Mouse (Mus musculus) cerebral cortex, adult 2 months (tissue): Measurements from ENCODE around the gene Dmrtc2.

Experiments
- WGBS: fragments of 180-500 bp; shearing (Covaris S2); methylation state at CpG from one replicate; pipeline ENCODE4 v1.1.7; 2018; 5-methylcytosine and 5-hydroxymethylcytosine counted together

The Dmrtc2 gene

DNA sequence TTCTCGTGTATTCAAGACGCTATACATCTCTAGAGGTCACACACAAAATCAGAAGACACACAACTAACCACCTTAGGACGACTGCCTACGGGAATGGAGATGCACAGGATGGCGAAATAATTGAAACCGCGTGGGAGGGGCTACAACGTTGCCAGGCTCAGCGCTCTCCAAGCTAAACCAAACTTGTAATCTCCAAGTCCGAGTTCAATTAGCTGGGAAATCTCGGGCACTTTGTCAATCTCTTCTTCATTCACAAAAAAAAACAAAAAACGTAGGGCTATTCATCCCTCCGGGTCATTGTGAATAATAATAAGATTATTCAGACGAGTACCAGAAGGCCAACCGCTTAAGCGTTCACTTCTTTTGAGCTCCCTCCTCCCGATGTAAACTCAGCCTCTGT is 777 bp upstream of the Dmrtc2 start:
- WGBS, result 39% methylated on average over 17 of the region's 17 CpGs

GRCm38 (mm10) chr7:24877588-24877987 is 7.7 kb downstream of the Dmrtc2 start:
- 79% methylated on average over 3 of the region's 3 CpGs for WGBS

- 66% methylated on average over 2 of the region's 2 CpGs for WGBS
Observed at GRCm38 (mm10) chr7:24879620-24880019, 9.8 kb downstream of the Dmrtc2 start.

DNA sequence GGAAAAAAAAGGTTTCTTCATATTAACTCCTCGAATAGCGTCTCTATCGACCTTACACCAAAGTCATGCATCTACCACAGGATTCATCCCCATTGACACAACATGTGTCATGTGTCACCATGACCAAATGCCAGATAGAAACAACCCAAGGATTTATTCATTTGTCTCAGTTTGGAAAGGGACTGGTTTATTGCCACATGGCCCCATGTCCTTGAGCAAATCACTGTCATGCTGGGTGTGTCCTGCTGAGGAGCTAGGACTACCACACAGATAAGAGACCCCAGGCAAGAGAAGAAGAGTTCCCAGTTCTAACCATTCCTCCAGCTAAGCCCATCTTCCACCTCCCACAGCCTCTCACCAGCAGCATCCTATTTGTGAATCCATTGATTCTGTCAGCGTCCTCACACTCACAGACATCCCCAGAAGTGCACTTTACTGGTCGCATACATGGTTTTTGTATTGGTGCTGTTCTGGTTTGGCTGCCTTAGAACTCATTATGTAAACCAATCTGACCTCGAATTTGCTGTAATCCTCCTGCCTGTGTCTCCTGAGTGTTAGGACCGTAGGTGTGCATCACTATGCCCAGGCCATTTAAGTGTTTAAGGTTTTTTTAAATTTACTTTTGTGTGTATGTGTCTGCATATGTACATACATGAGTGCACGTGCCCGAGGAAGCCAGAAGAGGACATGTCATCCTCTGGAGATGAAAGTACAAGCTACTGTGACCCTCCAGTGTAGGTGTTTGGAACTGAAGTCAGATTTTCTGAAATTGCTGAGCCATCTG is 12.8 kb downstream of the Dmrtc2 start:
- 93% methylated on average over 9 of the region's 9 CpGs for WGBS

GRCm38 (mm10) chr7:24883896-24884692 is 14.2 kb downstream of the Dmrtc2 start, which contains the start of gene Rps19:
TSS of gene Rps19 (plus strand) at chr7:24884371.
- under 1% methylated on average over 57 of the region's 57 CpGs for WGBS

GRCm38 (mm10) chr7:24884693-24885291 is 14.9 kb downstream of the Dmrtc2 start:
- WGBS, result under 1% methylated on average over 47 of the region's 47 CpGs

DNA sequence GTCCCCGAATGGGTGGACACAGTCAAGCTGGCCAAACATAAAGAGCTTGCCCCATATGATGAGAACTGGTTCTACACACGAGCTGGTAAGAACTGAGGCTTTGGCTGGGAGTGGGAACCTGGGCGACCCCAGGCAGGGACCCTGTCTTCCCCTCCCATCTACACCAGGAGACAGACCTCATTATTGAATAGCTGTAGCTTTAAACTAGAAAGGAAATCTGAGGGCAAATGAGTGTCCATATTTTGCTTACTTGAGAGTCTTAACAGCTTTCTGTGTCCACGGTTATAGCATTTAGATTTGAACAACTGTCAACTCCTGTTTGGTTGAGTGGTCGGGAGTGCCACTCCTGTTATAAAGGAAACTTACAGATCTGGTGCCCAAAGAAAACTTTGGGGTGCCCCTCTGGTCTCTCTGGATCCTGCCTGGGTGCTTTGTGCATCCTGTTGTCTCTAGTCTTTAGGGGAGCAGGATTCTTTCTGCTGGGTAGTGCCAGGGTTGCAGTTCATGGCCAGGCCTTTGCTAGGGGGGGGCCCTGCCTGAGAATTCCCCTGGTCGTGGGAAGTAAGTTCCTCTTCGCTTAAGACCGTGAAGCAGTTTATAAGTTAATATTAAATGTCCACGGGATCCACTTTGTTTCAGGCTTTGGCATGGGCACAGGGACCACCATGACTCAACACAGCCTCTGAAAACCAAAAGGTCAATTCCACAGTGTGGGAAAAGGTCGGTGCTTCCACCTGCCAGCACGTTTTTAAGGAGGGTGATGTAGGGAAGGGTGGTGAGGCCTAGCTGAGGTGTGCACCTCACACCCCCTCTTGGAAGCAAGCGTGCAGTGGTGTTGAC is 15.8 kb downstream of the Dmrtc2 start:
- WGBS, result 31% methylated on average over 12 of the region's 12 CpGs

DNA sequence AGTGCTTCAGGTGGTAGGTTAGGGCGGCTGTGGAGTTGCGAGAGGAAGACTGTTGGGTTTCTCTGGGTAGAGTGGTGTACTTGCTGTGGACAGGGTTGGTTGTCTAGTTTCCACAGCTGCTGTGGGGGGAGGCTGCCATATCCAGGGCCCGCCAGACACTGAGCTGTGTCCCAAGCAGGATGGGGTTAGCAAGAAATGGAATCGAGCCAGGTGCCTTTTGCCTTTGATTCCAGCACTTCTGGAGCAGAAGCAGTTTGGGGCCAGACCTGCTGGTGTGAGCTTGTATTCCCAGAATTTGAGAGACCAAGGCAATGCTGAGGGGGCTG is 16.4 kb downstream of the Dmrtc2 start:
- 56% methylated on average over 4 of the region's 4 CpGs for WGBS

- WGBS, result 37% methylated on average over 4 of the region's 4 CpGs
Observed at GRCm38 (mm10) chr7:24887096-24887495, 17.2 kb downstream of the Dmrtc2 start.

GRCm38 (mm10) chr7:24889431-24890220 is 19.8 kb downstream of the Dmrtc2 start:
- WGBS, result 73% methylated on average over 6 of the region's 6 CpGs

DNA sequence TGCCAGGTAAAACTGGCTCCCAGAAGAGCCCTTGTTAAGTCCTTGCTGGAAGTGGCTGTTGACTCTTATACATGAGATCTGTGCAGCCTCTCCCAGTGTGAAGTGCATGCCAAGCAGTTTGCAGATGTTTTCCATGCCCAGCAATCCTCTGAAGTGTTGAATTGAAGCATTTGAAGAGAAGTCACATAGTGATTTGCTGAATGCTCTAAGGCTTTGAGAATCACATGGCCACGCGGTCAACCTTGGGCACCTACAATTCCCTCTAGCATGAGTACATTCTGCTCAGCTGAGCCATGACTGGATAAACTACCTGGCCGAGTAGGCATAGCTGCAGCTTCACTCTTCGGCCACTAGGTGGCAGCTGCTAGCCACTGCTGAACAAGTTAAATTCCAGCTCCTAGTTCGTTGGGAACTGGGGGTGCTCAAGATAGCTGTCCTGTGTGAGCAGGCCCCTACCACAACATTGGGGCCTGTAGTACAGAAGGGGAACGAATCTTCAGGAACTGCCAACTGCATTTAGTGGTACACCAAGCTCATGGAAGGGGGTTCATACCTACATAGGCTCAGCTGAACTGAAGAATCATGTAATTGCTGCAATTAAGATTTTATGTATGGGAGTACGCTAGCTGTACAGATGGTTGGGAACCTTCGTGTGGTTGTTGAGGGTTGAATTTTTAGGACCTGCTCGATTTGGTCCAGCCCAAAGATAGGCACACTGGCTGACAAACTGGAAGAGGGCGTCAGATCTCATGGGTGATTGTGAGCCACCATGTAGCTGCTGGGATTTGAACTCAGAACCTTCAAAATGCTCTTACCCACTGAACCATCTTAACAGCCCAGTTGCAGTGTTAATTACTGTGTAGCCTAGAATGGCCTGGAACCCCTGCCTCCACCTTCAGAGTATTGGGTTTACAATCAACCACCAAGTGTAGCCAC is 20.7 kb downstream of the Dmrtc2 start:
- WGBS, result 18% methylated on average over 10 of the region's 10 CpGs

DNA sequence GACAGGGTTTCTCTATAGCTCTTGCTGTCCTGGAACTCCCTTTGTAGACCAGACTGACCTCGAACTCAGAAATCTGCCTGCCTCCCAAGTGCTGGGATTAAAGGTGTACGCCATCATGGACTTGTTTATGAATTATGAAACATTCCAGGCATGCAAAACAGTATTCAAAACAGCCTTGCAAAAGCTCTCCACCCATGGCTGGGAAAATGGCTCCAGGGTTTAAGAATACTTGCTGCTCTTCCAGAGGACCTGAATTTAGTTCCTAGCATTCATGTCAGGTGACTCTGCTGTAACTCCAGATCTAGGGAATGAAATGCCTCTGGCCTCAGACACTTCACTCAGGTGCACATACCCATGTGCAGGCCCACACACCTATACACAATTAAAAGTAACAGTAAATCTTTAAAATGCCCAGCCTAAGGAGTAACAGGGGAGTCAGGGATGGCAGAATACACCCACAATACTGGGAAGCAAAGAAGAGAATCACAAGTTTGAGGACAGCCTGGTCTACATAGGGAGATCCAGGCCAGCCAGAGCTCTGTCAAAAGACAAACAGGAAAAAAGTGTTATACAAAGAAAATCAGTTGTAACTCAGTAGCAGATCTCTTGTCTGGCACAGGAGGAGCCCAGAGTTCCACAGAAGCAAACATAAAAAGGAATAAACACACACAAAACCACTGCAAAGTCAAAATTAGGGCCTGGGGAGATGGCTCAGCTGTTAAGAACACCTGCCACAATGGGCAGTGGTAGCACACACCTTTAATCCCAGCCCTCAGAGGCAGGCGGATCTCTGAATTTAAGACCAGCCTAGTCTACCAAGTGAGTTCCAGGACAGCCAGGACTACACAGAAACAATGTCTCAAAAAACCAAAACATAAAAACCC is 21.6 kb downstream of the Dmrtc2 start:
- WGBS, result 76% methylated on average over 3 of the region's 3 CpGs

- WGBS, result 79% methylated on average over 2 of the region's 2 CpGs
Observed at GRCm38 (mm10) chr7:24892125-24892583, 22.3 kb downstream of the Dmrtc2 start.

- WGBS, result 93% methylated on average over 2 of the region's 2 CpGs
Observed at GRCm38 (mm10) chr7:24895749-24896148, 25.9 kb downstream of the Dmrtc2 start.

- 87% methylated on average over 8 of the region's 8 CpGs for WGBS
Observed at GRCm38 (mm10) chr7:24896269-24896668, 26.4 kb downstream of the Dmrtc2 start.

- WGBS, result 86% methylated on average over 12 of the region's 12 CpGs
Observed at GRCm38 (mm10) chr7:24897224-24897623, 27.4 kb downstream of the Dmrtc2 start, which contains the start of gene Cd79a. TSS of gene Cd79a (plus strand) at chr7:24897381.

- 88% methylated on average over 5 of the region's 5 CpGs for WGBS
Observed at GRCm38 (mm10) chr7:24897959-24898358, 28.1 kb downstream of the Dmrtc2 start.

DNA sequence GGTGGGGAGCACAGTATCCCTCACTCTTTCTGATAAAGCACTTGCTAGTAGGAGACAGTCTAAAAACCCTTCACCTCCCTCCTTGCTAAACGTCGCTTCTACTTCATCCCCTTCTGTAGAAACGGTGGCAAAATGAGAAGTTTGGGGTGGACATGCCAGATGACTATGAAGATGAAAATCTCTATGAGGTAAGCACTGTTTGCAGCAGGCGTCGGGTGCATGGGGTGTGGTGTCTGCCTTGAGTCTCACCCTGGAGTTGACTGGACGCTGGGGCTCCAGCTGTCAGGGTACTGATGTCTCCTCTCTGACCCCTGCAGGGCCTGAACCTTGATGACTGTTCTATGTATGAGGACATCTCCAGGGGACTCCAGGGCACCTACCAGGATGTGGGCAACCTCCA is 31.3 kb downstream of the Dmrtc2 start:
- WGBS, result 79% methylated on average over 6 of the region's 6 CpGs

- 61% methylated on average over 1 of the region's 1 CpGs for WGBS
Observed at GRCm38 (mm10) chr7:24901842-24902241, 32.0 kb downstream of the Dmrtc2 start.
